Mouse (Mus musculus) adrenal gland, adult (tissue): ENCODE results near the gene Usp6nl.

Source experiments
- DNase-seq, 2 experiments: peaks; one replicate each; pipeline ENCODE4 v3.0.0; 2022 to 2023; ENCODE audit warnings: low spot score in 1 of 2; ENCODE audit not compliant: inconsistent age in 2 of 2

Usp6nl gene

GRCm38 (mm10) chr2:6331324-6332137 lies 9.1 kb downstream of the Usp6nl start:
- DNase-seq: no peak

- DNase-seq: peak in 1 of 2 experiments; percentile 56
Observed at GRCm38 (mm10) chr2:6333570-6333969, 11.1 kb downstream of the Usp6nl start.

GRCm38 (mm10) chr2:6334011-6334410 lies 11.5 kb downstream of the Usp6nl start:
- DNase-seq: peak; percentile 37 to 78

- DNase-seq: no peak
Observed at GRCm38 (mm10) chr2:6335032-6335735, 12.7 kb downstream of the Usp6nl start.

- no peak for DNase-seq
Observed at GRCm38 (mm10) chr2:6336013-6336412, 13.5 kb downstream of the Usp6nl start.

- DNase-seq: no peak
Observed at GRCm38 (mm10) chr2:6336649-6337048, 14.2 kb downstream of the Usp6nl start.

GRCm38 (mm10) chr2:6337436-6337835 lies 15.0 kb downstream of the Usp6nl start:
- no peak for DNase-seq

GRCm38 (mm10) chr2:6338031-6338629 lies 15.7 kb downstream of the Usp6nl start:
- no peak for DNase-seq

GRCm38 (mm10) chr2:6340439-6340838 lies 18.0 kb downstream of the Usp6nl start:
- DNase-seq: peak in 1 of 2 experiments; percentile 13

- DNase-seq: no peak
Observed at GRCm38 (mm10) chr2:6341496-6341895, 19.0 kb downstream of the Usp6nl start.

GRCm38 (mm10) chr2:6349256-6350092 lies 27.0 kb downstream of the Usp6nl start:
- DNase-seq: peak in 1 of 2 experiments; percentile 45

- peak in 1 of 2 experiments; percentile 20 for DNase-seq
Observed at GRCm38 (mm10) chr2:6350164-6350563, 27.7 kb downstream of the Usp6nl start.

GRCm38 (mm10) chr2:6350931-6351695 lies 28.6 kb downstream of the Usp6nl start:
- no peak for DNase-seq

GRCm38 (mm10) chr2:6352541-6352971 lies 30.1 kb downstream of the Usp6nl start:
- DNase-seq: peak; percentile 31 to 72

GRCm38 (mm10) chr2:6353060-6353459 lies 30.6 kb downstream of the Usp6nl start:
- no peak for DNase-seq

GRCm38 (mm10) chr2:6357306-6357705 lies 34.8 kb downstream of the Usp6nl start:
- no peak for DNase-seq

GRCm38 (mm10) chr2:6359645-6360044 lies 37.2 kb downstream of the Usp6nl start:
- DNase-seq: peak in 1 of 2 experiments; percentile 73

GRCm38 (mm10) chr2:6363126-6363525 lies 40.7 kb downstream of the Usp6nl start:
- no peak for DNase-seq

- no peak for DNase-seq
Observed at GRCm38 (mm10) chr2:6363922-6364321, 41.5 kb downstream of the Usp6nl start.

GRCm38 (mm10) chr2:6366521-6366928 lies 44.1 kb downstream of the Usp6nl start:
- peak; percentile 31 to 75 for DNase-seq
